Mouse (Mus musculus) liver, embryonic 12.5 days (tissue): ENCODE results near the gene BC030870. TPM values are rescaled to one million over a fixed set of nuclear protein-coding genes. Genes with fewer than 3 reads are reported as not detected.

Experiments
- ATAC-seq: fragments of 200-750 bp; cut with Nextera tagmentation; 2 replicates; pipeline ENCODE4 v1.8.0; 2017; ENCODE audit warnings: moderate number of reproducible peaks, mild to moderate bottlenecking, moderate library complexity
- H3K27ac ChIP-seq: fragments of 300-500 bp; sonication (generic); 2 replicates; pipeline ENCODE4 v1.5.1; 2016; ENCODE audit warnings: mild to moderate bottlenecking
- H3K27me3 ChIP-seq: fragments of 300-500 bp; sonication (generic); replicated peaks from 2 replicates; pipeline ENCODE4 v1.6.1; 2016; ENCODE audit warnings: mild to moderate bottlenecking, moderate library complexity
- H3K36me3 ChIP-seq: fragments of 300-500 bp; sonication (generic); 2 replicates; pipeline ENCODE4 v1.6.1; 2016; ENCODE audit warnings: mild to moderate bottlenecking, moderate library complexity
- H3K4me1 ChIP-seq: fragments of 300-500 bp; sonication (generic); 2 replicates; pipeline ENCODE4 v1.6.1; 2016
- H3K4me2 ChIP-seq: fragments of 300-500 bp; sonication (generic); 2 replicates; pipeline ENCODE4 v1.6.1; 2016; ENCODE audit warnings: mild to moderate bottlenecking, moderate library complexity
- H3K4me3 ChIP-seq: fragments of 300-500 bp; sonication (generic); 2 replicates; pipeline ENCODE4 v1.5.1; 2016; ENCODE audit warnings: mild to moderate bottlenecking, moderate library complexity
- H3K9ac ChIP-seq: fragments of 300-500 bp; sonication (generic); 2 replicates; pipeline ENCODE4 v1.6.1; 2016; ENCODE audit warnings: mild to moderate bottlenecking, moderate library complexity
- H3K9me3 ChIP-seq: fragments of 300-500 bp; sonication (generic); replicated peaks from 2 replicates; pipeline ENCODE4 v1.6.1; 2016; ENCODE audit warnings: mild to moderate bottlenecking, moderate library complexity
- WGBS: fragments of 180-500 bp; shearing (Covaris S2); methylation state at CpG from one replicate; pipeline ENCODE4 v1.1.7; 2016; ENCODE audit not compliant: insufficient replicate concordance; 5-methylcytosine and 5-hydroxymethylcytosine counted together
- polyA plus RNA-seq: library from polyadenylated mRNA; unstranded; fragments of >200 nt; fragmentation: Nextera tagmentation; extraction: Ambion mirVana; gene quantifications from 2 replicates; pipeline ENCODE4 v1.2.1, GENCODE M21; 2016

BC030870 gene
- polyA plus RNA-seq, 1 experiment from 2014 or later, result not detected

DNA sequence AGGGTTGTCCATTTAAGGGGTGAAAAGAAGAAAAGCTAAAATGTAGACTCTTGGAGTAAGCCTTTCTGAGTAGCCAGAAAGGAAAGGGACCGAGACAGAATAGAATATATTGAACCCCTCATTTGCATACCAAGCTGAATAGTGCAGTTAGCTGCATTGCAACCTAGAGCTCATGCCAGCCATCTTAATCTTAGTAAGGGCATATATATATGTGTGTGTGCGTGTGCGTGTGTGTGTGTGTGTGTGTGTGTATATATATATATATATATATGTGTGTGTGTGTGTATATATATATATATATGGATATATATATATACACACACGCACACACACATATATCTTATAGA lies 60.9 kb downstream of the BC030870 start:
- ATAC-seq, result no peak
- H3K27ac ChIP-seq, result no peak overlapping the region
- 73% methylated on average over 4 of the region's 4 CpGs for WGBS

DNA sequence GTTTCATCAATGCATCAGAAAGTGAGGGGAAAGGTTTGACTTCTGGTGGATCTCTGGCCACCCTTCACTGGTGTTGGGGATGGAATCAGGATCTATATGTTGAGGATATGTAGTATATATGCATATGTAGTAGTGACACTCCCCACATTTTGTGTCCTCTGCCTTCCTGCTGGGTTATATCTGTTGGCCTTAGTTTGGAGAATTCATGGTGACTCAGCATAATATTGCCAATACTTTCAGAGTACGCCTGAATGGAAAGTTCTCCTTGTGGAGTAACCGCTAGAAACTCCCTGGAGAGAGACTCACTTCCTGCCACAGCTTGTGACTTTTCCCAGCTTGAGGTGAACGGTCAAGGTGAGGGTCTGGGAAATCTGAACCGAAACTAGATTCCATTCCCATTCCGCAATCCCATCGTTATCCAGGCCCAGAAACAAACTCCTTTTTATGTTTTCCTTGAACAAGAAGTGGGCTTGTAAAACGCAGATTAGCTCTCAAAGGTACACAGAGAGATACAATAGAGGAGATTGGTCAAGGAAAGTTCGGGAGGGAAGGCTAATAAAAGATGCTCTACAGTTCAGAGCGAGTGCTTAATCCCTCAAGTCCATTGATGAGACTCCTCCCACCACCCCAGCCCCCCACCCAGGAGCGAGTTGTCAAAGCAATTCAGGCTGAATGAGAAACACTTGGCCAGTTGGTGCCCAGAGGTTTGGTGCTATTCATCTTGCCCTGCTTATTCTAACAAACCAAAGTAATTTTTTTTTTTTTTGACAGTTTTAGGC lies 61.5 kb downstream of the BC030870 start:
- H3K36me3 ChIP-seq, result no peaks in the 10 kb centered on the region
- H3K4me1 ChIP-seq, result no peaks in the 10 kb centered on the region
- no peak overlapping the region for H3K27ac ChIP-seq
- no peak overlapping the region for H3K4me3 ChIP-seq
- no peaks in the 10 kb centered on the region for H3K9me3 ChIP-seq
- no peak overlapping the region for H3K9ac ChIP-seq
- WGBS, result 56% methylated on average over 10 of the region's 10 CpGs
- ATAC-seq, result no peak
- no peaks in the 10 kb centered on the region for H3K27me3 ChIP-seq
- H3K4me2 ChIP-seq, result no peak overlapping the region

More for the DNA sequence above, 60.9 kb downstream of the BC030870 start:
- Histone ChIP-seq H3K36me3 (no peaks in the 10 kb centered on the region), H3K9ac (no peak overlapping the region), H3K4me2 (no peak overlapping the region), H3K4me3 (no peak overlapping the region), H3K9me3 (no peaks in the 10 kb centered on the region), H3K27me3 (no peaks in the 10 kb centered on the region), H3K4me1 (no peaks in the 10 kb centered on the region)

DNA sequence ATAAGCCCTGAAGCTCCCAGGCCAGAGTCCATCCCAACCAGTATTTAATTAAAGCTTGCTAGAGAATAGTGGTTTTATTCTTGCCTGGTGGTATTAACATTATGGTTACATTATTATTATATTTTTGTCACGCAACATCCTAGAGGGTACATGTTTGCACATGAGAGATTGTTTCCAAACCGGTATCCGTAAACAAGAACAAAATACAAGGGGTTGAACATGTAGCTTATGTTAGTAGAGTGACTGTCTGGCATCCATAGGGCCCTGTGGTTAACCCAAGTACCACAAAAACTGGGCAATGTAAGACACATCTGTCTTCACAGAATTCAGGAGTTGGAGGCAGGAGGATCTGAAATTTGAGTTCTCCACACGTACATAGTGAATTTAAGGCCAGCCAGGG lies 62.3 kb downstream of the BC030870 start:
- Histone ChIP-seq H3K9ac (no peak overlapping the region), H3K27ac (no peak overlapping the region), H3K27me3 (no peaks in the 10 kb centered on the region), H3K4me2 (no peak overlapping the region), H3K9me3 (no peaks in the 10 kb centered on the region), H3K4me1 (no peaks in the 10 kb centered on the region), H3K36me3 (no peaks in the 10 kb centered on the region), H3K4me3 (no peak overlapping the region)
- 77% methylated on average over 4 of the region's 4 CpGs for WGBS
- no peak for ATAC-seq

DNA sequence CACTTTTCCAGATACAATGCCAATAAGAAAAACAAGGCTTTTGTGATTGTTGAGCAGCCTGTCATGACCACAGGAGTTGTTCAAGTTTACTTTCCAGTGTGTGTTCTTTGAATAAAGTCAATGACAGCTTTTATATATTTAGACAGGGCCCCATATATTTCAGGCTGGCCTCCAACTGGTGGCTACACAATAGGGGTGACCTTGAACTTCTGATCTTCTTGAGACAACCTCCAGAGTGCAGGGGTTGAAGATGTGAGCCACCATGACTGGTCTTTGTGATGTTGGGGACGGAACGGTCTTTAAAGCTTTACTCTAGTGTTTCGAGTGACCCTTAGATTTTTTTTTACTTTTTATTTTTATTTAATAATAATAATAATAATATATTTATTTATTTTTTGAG lies 63.7 kb downstream of the BC030870 start:
- ATAC-seq, result no peak
- Histone ChIP-seq H3K9me3 (no peaks in the 10 kb centered on the region), H3K4me3 (no peak overlapping the region), H3K9ac (no peak overlapping the region), H3K4me1 (no peaks in the 10 kb centered on the region), H3K27me3 (no peaks in the 10 kb centered on the region), H3K27ac (no peak overlapping the region), H3K36me3 (no peaks in the 10 kb centered on the region), H3K4me2 (no peak overlapping the region)
- WGBS, result 90% methylated on average over 3 of the region's 3 CpGs

DNA sequence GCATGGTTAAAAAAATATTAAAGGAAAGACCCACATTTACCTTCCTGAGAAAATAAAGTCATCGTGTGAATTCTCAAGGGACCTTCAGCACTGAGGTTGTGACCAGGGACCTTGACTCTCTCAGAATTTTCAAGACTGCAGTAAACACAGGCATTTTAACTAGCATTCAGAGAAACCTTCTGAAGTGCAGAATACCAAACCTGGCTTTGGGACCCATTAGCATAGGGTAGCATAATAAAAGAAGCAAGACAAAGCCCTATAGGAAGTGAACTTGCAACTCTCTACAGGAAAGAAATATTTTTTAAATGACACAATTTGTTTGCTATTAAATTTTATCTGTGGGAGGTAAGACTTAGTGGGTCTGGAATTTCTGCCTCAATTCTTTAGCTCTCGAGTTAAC lies 65.3 kb downstream of the BC030870 start:
- Histone ChIP-seq H3K9ac (no peak overlapping the region), H3K4me2 (no peak overlapping the region), H3K27me3 (no peaks in the 10 kb centered on the region), H3K4me3 (no peak overlapping the region), H3K4me1 (no peaks in the 10 kb centered on the region), H3K27ac (no peak overlapping the region), H3K9me3 (no peaks in the 10 kb centered on the region), H3K36me3 (no peaks in the 10 kb centered on the region)
- no peak for ATAC-seq
- WGBS, result 46% methylated on average over 2 of the region's 2 CpGs

DNA sequence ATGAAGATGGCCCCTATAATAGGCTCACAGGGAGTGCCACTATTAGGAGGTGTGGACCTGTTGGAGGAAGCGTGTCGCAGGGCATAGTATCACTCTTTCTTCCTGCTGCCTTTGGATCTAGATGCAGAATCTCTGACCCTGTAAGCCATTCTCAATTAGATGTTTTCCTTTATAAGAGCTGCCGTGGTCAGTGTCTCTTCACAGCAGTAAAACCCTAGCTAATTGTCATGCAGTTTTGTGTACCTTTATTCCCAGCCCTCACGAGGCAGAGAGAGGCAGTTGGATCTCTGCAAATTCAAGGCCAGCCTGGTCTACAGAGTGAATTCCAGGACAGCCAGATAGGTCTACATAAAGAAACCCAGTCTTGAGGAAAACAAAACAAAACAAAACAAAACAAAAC lies 67.2 kb downstream of the BC030870 start:
- Histone ChIP-seq H3K36me3 (no peaks in the 10 kb centered on the region), H3K9ac (no peak overlapping the region), H3K4me1 (no peaks in the 10 kb centered on the region), H3K9me3 (no peaks in the 10 kb centered on the region), H3K4me3 (no peak overlapping the region), H3K4me2 (no peak overlapping the region), H3K27ac (no peak overlapping the region), H3K27me3 (no peaks in the 10 kb centered on the region)
- WGBS, result 66% methylated on average over 4 of the region's 4 CpGs
- ATAC-seq, result no peak

DNA sequence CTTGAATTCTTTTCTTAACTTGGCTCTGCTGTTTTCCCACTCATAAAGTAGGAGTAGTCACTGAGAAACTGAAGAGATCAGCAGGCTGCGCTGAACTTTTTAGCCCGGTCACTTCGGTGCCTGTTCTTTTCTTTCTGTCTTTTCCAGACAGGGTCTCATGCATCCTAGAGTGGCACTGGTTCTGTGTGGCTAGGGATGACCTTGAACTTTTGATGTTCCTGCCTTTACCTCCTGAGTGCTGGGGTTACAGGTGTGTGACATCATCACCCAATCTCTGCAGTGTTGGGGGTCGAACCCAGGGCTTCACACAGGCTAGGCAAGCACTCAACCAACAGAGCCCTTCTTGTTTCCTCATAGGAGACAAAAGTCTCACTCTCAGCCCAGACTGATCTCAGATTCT lies 72.6 kb downstream of the BC030870 start:
- ATAC-seq, result no peak
- Histone ChIP-seq H3K9ac (no peak overlapping the region), H3K4me1 (no peaks in the 10 kb centered on the region), H3K9me3 (no peaks in the 10 kb centered on the region), H3K4me2 (no peak overlapping the region), H3K4me3 (no peak overlapping the region), H3K36me3 (no peaks in the 10 kb centered on the region), H3K27me3 (no peaks in the 10 kb centered on the region), H3K27ac (no peak overlapping the region)
- WGBS, result 72% methylated on average over 4 of the region's 4 CpGs

DNA sequence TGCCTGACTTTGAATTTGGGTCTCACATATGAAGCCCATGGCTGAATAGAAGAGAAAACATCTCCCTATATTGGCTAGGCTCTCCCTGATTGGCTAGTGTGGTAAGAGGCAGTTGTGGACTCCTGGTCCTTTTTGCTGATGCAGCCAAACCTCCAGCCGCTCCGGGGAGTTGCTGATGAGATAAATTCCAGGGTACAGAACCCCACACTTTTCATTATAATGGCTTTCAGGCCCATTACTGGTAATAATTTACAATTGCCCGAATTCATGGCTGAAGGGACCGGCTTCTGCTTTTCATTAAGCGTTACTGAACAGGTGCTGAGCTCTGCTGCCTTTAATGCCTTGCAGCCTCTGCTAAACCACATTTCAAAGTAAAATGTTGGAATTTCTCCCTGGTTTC lies 75.4 kb downstream of the BC030870 start:
- Histone ChIP-seq H3K4me2 (no peak overlapping the region), H3K36me3 (no peaks in the 10 kb centered on the region), H3K4me3 (no peak overlapping the region), H3K4me1 (no peaks in the 10 kb centered on the region), H3K27me3 (no peaks in the 10 kb centered on the region), H3K9ac (no peak overlapping the region), H3K9me3 (no peaks in the 10 kb centered on the region), H3K27ac (no peak overlapping the region)
- ATAC-seq, result no peak
- 65% methylated on average over 5 of the region's 5 CpGs for WGBS

DNA sequence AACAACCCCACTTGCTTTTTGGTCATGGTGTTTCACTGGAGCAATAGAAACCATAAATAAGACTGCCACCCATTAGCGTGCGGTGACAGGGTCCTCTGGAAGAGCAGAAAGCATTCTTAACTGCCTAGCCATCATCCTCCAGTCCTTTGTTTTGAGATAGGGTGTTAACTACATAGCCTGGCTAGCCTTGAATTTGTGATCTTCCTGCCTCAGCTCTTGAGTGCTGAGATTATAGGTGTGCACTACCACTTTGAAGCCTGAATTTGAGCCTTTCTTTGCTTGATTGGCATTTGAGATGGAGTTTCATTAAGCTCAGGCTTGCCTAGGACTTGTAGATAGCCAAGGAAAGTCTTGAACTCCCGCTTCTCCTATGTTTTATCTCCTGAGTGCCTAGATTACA lies 75.8 kb downstream of the BC030870 start:
- no peak for ATAC-seq
- Histone ChIP-seq H3K27me3 (no peaks in the 10 kb centered on the region), H3K27ac (no peak overlapping the region), H3K9me3 (no peaks in the 10 kb centered on the region), H3K4me1 (no peaks in the 10 kb centered on the region), H3K36me3 (no peaks in the 10 kb centered on the region), H3K4me3 (no peak overlapping the region), H3K4me2 (no peak overlapping the region), H3K9ac (no peak overlapping the region)
- WGBS, result 78% methylated on average over 3 of the region's 3 CpGs

DNA sequence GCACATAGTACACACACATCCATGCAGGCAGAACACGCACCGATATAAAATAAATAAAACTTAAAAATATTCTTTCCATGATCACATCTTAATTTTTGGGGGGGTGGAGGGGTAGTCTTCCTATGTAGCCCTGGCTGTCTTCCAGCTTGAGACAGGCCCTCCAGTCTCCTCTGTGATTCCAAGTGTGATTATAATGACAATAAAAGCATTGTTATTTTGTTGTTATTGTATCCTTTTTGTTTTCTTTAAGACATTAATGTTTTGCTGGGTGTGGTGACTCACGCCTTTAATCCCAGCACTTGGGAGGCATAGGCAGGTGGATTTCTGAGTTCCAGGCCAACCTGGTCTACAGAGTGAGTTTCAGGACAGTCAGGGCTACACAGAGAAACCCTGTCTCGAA lies 81.6 kb downstream of the BC030870 start:
- 68% methylated on average over 4 of the region's 4 CpGs for WGBS
- no peaks in the 10 kb centered on the region for H3K4me1 ChIP-seq
- ATAC-seq, result no peak
- no peak overlapping the region for H3K4me2 ChIP-seq
- no peaks in the 10 kb centered on the region for H3K9me3 ChIP-seq
- no peak overlapping the region for H3K4me3 ChIP-seq
- H3K9ac ChIP-seq, result no peak overlapping the region
- no peak overlapping the region for H3K27ac ChIP-seq
- H3K27me3 ChIP-seq, result no peaks in the 10 kb centered on the region
- no peaks in the 10 kb centered on the region for H3K36me3 ChIP-seq

DNA sequence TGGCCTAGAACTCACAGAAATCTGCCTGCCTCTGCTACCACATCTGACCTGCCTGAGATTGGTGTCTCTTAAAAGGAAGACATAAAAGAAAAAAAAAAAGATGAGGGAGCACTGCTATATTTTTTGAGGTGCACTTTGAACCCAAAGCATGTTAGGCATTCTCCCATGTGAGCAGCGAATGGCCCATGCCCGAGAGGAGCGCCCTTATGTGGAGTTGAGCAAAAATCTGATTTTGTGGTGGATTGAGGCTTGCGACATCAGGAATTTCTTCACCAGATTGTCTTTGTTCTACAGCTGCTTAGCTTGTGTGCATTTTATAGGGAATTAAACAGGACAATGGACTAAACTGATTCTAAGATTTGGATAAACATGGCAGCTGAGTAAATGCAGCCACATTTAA lies 82.2 kb downstream of the BC030870 start:
- H3K9ac ChIP-seq, result no peak overlapping the region
- H3K4me2 ChIP-seq, result no peak overlapping the region
- H3K36me3 ChIP-seq, result no peaks in the 10 kb centered on the region
- H3K4me3 ChIP-seq, result no peak overlapping the region
- H3K27me3 ChIP-seq, result no peaks in the 10 kb centered on the region
- H3K9me3 ChIP-seq, result no peaks in the 10 kb centered on the region
- H3K27ac ChIP-seq, result no peak overlapping the region
- ATAC-seq, result no peak
- H3K4me1 ChIP-seq, result no peaks in the 10 kb centered on the region
- WGBS, result 69% methylated on average over 4 of the region's 4 CpGs

DNA sequence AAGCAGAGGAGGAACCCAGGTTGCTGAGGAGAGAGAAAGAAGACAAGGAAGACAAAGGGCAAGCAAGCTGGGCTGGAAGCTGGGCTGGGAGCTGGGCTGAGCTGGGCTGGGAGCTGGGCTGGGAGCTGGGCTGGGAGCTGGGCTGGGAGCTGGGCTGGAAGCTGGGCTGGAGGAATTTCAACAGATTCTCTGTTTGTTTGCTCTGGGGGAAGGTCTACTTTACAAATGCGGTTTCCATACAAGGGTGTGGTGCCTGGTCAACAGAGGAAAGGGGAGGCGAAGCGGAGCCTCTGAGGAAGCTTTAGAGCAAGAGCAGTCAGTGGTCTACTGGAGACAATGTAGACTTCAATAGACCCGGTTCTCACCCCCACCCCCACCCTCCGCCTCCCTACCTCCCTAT lies 82.8 kb downstream of the BC030870 start:
- Histone ChIP-seq H3K27ac (no peak overlapping the region), H3K4me3 (no peak overlapping the region), H3K4me1 (no peaks in the 10 kb centered on the region), H3K27me3 (no peaks in the 10 kb centered on the region), H3K36me3 (no peaks in the 10 kb centered on the region), H3K9me3 (no peaks in the 10 kb centered on the region), H3K9ac (no peak overlapping the region), H3K4me2 (no peak overlapping the region)
- 31% methylated on average over 5 of the region's 5 CpGs for WGBS
- peak; percentile 63 for ATAC-seq

DNA sequence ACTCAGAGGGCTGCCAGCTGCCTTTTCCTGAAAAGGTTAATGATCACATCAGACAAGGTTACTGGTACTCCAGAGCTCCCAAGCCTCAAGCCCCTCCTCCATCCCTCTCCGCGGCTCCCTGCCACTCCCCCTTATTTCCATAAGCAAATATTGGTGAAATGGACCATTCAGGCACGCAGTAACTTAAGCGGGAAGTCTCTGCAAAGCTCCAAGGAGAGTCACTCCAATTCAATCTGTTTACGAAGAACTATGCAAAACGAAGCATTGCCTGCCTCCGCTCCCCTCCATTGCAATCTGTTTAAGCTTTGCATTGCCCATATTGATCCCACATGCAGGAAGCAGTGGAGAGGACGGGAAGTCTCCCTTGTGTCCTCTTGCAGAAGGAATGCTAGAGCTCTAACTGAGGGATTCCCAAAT lies 92.2 kb downstream of the BC030870 start, which contains the start of gene Apela:
Gene Apela (minus strand): TSS at position 220 of the 417 bp plus-strand sequence.
- ATAC-seq, result peak; percentile 73
- Histone ChIP-seq H3K4me1 (no peaks in the 10 kb centered on the region), H3K27me3 (peaks cover 14% of the 10 kb centered on the region), H3K4me3 (peak within 1 kb of the TSS; percentile 14; the same call in 1 of the 2 replicates), H3K4me2 (peak within 1 kb of the TSS; percentile 43), H3K9me3 (no peaks in the 10 kb centered on the region), H3K27ac (no peak within 1 kb of the TSS), H3K36me3 (no peaks in the 10 kb centered on the region), H3K9ac (no peak within 1 kb of the TSS)
- 2% methylated on average over 8 of the region's 8 CpGs for WGBS
